Mouse (Mus musculus) E14TG2a.4 (cell line): ENCODE results near the gene Plxdc2.

ENCODE experiments used
- H3K27me3 ChIP-seq: 2 replicates; pipeline ENCODE4 v1.6.1; 2014; ENCODE audit warnings: low read length, control low read depth; ENCODE audit not compliant: insufficient read depth
- H3K36me3 ChIP-seq: 2 replicates; pipeline ENCODE4 v1.6.1; 2014; ENCODE audit warnings: low read length, control low read depth; ENCODE audit not compliant: insufficient read depth
- H3K4me1 ChIP-seq: replicated peaks from 2 replicates; pipeline ENCODE4 v1.6.1; 2014; ENCODE audit warnings: low read depth, low read length, control low read depth
- H3K4me3 ChIP-seq: replicated peaks from 2 replicates; pipeline ENCODE4 v1.5.1; 2014; ENCODE audit warnings: mild to moderate bottlenecking, low read length
- H3K9me3 ChIP-seq: 2 replicates; pipeline ENCODE4 v1.6.1; 2014; ENCODE audit warnings: low read length, control low read depth
- CTCF ChIP-seq: conservative IDR thresholded peaks from 2 replicates; pipeline ENCODE4 v1.5.1; 2014; ENCODE audit warnings: low read length
- NANOG ChIP-seq: IDR thresholded peaks from 2 replicates; pipeline ENCODE4 v1.6.1; 2014; ENCODE audit warnings: borderline replicate concordance, low read length, mixed read lengths
- POU5F1 ChIP-seq: IDR thresholded peaks from 2 replicates; pipeline ENCODE4 v1.6.1; 2014; ENCODE audit warnings: low read length, borderline replicate concordance

The Plxdc2 gene

GRCm38 (mm10) chr2:16642061-16642460, 286.0 kb downstream of the Plxdc2 start:
- H3K36me3 ChIP-seq: no peaks in the 10 kb centered on the region
- TF ChIP-seq NANOG (no peak), POU5F1 (no peak), CTCF (no peak)

GRCm38 (mm10) chr2:16651713-16652112, 295.6 kb downstream of the Plxdc2 start:
- no peaks in the 10 kb centered on the region for H3K9me3 ChIP-seq
- no peaks in the 10 kb centered on the region for H3K4me1 ChIP-seq
- H3K27me3 ChIP-seq: no peaks in the 10 kb centered on the region
- H3K4me3 ChIP-seq: no peak overlapping the region
- TF ChIP-seq POU5F1: no peak
- no peaks in the 10 kb centered on the region for H3K36me3 ChIP-seq

More at GRCm38 (mm10) chr2:16642061-16642460, 286.0 kb downstream of the Plxdc2 start:
- Histone ChIP-seq H3K9me3 (no peaks in the 10 kb centered on the region), H3K4me1 (no peaks in the 10 kb centered on the region), H3K27me3 (no peaks in the 10 kb centered on the region), H3K4me3 (no peak overlapping the region)

GRCm38 (mm10) chr2:16664516-16664915, 308.4 kb downstream of the Plxdc2 start:
- H3K36me3 ChIP-seq: no peaks in the 10 kb centered on the region
- H3K9me3 ChIP-seq: no peaks in the 10 kb centered on the region
- no peak for TF ChIP-seq CTCF
- no peaks in the 10 kb centered on the region for H3K4me1 ChIP-seq
- no peaks in the 10 kb centered on the region for H3K27me3 ChIP-seq
- no peak overlapping the region for H3K4me3 ChIP-seq

- H3K27me3 ChIP-seq: no peaks in the 10 kb centered on the region
- TF ChIP-seq NANOG (no peak), CTCF (no peak), POU5F1 (no peak)
- no peaks in the 10 kb centered on the region for H3K36me3 ChIP-seq
- H3K4me1 ChIP-seq: no peaks in the 10 kb centered on the region
- H3K9me3 ChIP-seq: no peaks in the 10 kb centered on the region
- no peak overlapping the region for H3K4me3 ChIP-seq
These were observed 312.3 kb downstream of the Plxdc2 start for GRCm38 (mm10) chr2:16668391-16668790.

GRCm38 (mm10) chr2:16682905-16683304, 326.8 kb downstream of the Plxdc2 start:
- TF ChIP-seq NANOG (no peak), POU5F1 (no peak), CTCF (no peak)
- Histone ChIP-seq H3K9me3 (no peaks in the 10 kb centered on the region), H3K36me3 (no peaks in the 10 kb centered on the region), H3K4me3 (no peak overlapping the region), H3K27me3 (no peaks in the 10 kb centered on the region), H3K4me1 (no peaks in the 10 kb centered on the region)

GRCm38 (mm10) chr2:16683739-16684138, 327.6 kb downstream of the Plxdc2 start:
- H3K9me3 ChIP-seq: no peaks in the 10 kb centered on the region
- H3K4me3 ChIP-seq: no peak overlapping the region
- no peaks in the 10 kb centered on the region for H3K27me3 ChIP-seq
- TF ChIP-seq NANOG (no peak), CTCF (no peak), POU5F1 (no peak)
- no peaks in the 10 kb centered on the region for H3K36me3 ChIP-seq
- H3K4me1 ChIP-seq: no peaks in the 10 kb centered on the region

- no peak overlapping the region for H3K4me3 ChIP-seq
- TF ChIP-seq POU5F1 (no peak), CTCF (no peak), NANOG (no peak)
- no peaks in the 10 kb centered on the region for H3K9me3 ChIP-seq
- H3K36me3 ChIP-seq: no peaks in the 10 kb centered on the region
- no peaks in the 10 kb centered on the region for H3K27me3 ChIP-seq
- no peaks in the 10 kb centered on the region for H3K4me1 ChIP-seq
These were observed 328.4 kb downstream of the Plxdc2 start for GRCm38 (mm10) chr2:16684529-16684928.

GRCm38 (mm10) chr2:16696390-16696789, 340.3 kb downstream of the Plxdc2 start:
- TF ChIP-seq POU5F1 (no peak), NANOG (no peak), CTCF (no peak)
- Histone ChIP-seq H3K4me1 (no peaks in the 10 kb centered on the region), H3K4me3 (no peak overlapping the region), H3K36me3 (no peaks in the 10 kb centered on the region), H3K27me3 (no peaks in the 10 kb centered on the region), H3K9me3 (no peaks in the 10 kb centered on the region)

- Histone ChIP-seq H3K4me3 (no peak overlapping the region), H3K4me1 (no peaks in the 10 kb centered on the region), H3K27me3 (no peaks in the 10 kb centered on the region), H3K9me3 (no peaks in the 10 kb centered on the region), H3K36me3 (no peaks in the 10 kb centered on the region)
- TF ChIP-seq CTCF (no peak), POU5F1 (no peak), NANOG (no peak)
These were observed 341.1 kb downstream of the Plxdc2 start for GRCm38 (mm10) chr2:16697181-16697580.

- Histone ChIP-seq H3K27me3 (no peaks in the 10 kb centered on the region), H3K36me3 (no peaks in the 10 kb centered on the region), H3K4me3 (no peak overlapping the region), H3K4me1 (no peaks in the 10 kb centered on the region), H3K9me3 (no peaks in the 10 kb centered on the region)
- TF ChIP-seq NANOG (no peak), POU5F1 (no peak), CTCF (peak; percentile 74)
These were observed 350.1 kb downstream of the Plxdc2 start for GRCm38 (mm10) chr2:16706227-16706626.
